Mouse (Mus musculus): Measurements from ENCODE around the gene Ppp1r1c. TPM values are rescaled to one million over a fixed set of nuclear protein-coding genes. Genes with fewer than 3 reads are reported as not detected.

The Ppp1r1c gene
- polyA plus RNA-seq, 1 experiment from 2014 or later: not detected

DNA sequence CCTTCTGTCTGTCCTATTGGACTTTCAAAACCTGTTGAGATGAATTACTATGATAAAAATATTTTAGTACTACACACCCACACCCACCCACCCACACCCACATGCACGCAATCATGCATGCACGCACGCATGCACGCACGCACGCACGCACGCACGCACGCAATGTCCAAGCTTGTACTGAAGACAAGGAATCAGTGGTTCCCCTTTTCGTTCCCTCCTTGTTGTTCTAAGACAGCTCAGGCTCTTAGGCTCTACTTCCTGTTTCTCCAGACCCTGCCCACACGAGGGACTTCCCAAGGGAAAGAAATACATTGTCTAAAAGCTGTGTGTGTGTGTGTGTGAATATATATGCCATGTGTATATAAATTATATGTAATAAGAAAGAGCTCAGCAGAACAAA lies 11.6 kb upstream of the Ppp1r1c start:
- 56% methylated on average over 12 of the region's 12 CpGs for WGBS (ENCODE audit: insufficient replicate concordance)
- Histone ChIP-seq H3K4me2 (no peak overlapping the region), H3K4me3 (replicated peaks) (no peak overlapping the region), H3K27ac (no peak overlapping the region), H3K36me3 (no peaks in the 10 kb centered on the region), H3K9ac (no peak overlapping the region), H3K9me3 (replicated peaks) (no peaks in the 10 kb centered on the region), H3K27me3 (no peaks in the 10 kb centered on the region), H3K4me1 (replicated peaks) (no peaks in the 10 kb centered on the region)
- no peak for ATAC-seq (ENCODE audit: low read depth)
- DNase-seq: no peak

DNA sequence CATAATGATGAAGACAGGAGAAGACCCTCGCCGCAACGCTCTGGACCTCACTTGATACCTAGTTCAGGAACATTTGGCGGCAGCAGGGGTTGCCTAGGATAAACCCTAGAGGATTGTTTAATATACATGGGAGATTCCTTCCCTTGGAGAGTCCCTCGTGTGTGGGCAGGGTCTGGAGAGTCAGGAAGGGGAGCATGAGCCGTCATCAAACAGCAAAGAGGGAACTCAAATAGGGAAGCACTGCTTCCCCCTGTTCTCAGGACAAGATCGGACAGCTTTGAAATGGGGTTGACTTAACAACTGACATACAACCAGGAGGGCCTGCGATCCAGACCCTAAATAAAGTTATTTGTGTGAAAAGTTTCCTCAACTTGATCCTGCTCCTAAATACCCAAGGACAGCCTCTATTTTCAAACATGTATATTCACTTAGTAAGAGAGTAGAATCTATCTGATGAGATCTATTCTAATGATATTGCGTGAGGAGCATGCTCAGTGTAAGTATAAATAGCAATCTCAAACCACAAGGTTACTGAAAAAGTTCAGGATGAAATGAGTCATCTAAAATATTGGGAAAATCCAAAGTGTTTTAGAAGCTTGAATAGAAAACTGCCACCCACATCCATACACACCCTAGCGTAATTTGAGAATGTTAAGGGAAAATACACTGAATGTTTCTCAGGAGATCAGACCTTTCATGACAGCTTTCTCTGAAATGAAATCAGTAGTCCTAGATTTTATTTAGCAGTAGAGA lies 10.9 kb upstream of the Ppp1r1c start:
- no peak for DNase-seq
- H3K9me3 ChIP-seq (replicated peaks): no peaks in the 10 kb centered on the region
- H3K4me1 ChIP-seq (replicated peaks): no peaks in the 10 kb centered on the region
- no peak overlapping the region for H3K27ac ChIP-seq
- no peak overlapping the region for H3K9ac ChIP-seq
- 55% methylated on average over 10 of the region's 10 CpGs for WGBS (ENCODE audit: insufficient replicate concordance)
- no peak overlapping the region for H3K4me2 ChIP-seq
- no peaks in the 10 kb centered on the region for H3K27me3 ChIP-seq
- no peak overlapping the region for H3K4me3 ChIP-seq (replicated peaks)
- H3K36me3 ChIP-seq: no peaks in the 10 kb centered on the region
- no peak for ATAC-seq (ENCODE audit: low read depth)

DNA sequence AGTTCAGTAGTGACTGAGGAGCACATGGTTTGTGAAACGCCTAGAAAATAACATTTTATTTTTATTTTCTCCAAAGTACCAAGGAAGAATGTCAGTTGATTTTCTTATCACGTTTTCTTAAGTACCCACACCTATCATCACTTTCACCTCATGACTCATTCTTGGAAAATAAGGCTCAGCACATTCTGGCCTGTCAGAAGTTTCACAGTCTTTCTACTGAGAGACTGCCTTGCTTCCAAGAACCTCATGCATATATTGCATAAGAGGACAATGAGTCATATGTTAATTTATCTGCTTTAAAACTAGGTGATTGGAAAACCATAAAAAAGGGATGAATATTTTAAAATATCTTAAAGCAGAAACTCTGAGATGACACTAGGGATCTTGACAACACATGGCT lies 9.4 kb upstream of the Ppp1r1c start:
- Histone ChIP-seq H3K4me3 (replicated peaks) (no peak overlapping the region), H3K27me3 (no peaks in the 10 kb centered on the region), H3K4me2 (no peak overlapping the region), H3K36me3 (no peaks in the 10 kb centered on the region), H3K9ac (no peak overlapping the region), H3K27ac (no peak overlapping the region), H3K4me1 (replicated peaks) (no peaks in the 10 kb centered on the region), H3K9me3 (replicated peaks) (no peaks in the 10 kb centered on the region)
- 35% methylated on average over 2 of the region's 2 CpGs for WGBS (ENCODE audit: insufficient replicate concordance)
- ATAC-seq (ENCODE audit: low read depth) (no peak), DNase-seq (no peak)

DNA sequence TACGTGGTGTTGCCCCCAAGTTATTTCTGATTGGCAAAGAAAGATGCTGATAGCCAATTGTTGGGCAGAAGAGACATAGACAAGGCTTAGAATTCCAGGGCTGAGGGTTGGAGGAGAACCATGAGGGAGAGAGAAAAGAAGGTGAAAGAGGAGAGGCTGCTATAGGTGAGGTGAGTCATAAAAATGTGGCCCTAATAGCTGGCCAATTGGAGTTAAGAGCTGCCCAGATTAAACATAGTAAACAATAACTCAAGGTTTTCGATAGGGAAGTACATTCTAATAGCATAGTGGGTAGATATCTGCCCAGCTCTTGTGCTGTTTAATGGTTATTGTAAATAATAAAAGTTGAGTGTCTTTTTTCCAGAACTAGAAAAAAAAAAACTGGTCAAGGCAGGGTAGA lies 2.8 kb upstream of the Ppp1r1c start:
- H3K27ac ChIP-seq: no peak overlapping the region
- H3K4me3 ChIP-seq (replicated peaks): no peak overlapping the region
- ATAC-seq (ENCODE audit: low read depth) (no peak), DNase-seq (no peak)
- H3K27me3 ChIP-seq: no peaks in the 10 kb centered on the region
- H3K9ac ChIP-seq: no peak overlapping the region
- no peaks in the 10 kb centered on the region for H3K4me1 ChIP-seq (replicated peaks)
- H3K4me2 ChIP-seq: no peak overlapping the region
- no peaks in the 10 kb centered on the region for H3K36me3 ChIP-seq
- 62% methylated on average over 2 of the region's 2 CpGs for WGBS (ENCODE audit: insufficient replicate concordance)
- H3K9me3 ChIP-seq (replicated peaks): no peaks in the 10 kb centered on the region

DNA sequence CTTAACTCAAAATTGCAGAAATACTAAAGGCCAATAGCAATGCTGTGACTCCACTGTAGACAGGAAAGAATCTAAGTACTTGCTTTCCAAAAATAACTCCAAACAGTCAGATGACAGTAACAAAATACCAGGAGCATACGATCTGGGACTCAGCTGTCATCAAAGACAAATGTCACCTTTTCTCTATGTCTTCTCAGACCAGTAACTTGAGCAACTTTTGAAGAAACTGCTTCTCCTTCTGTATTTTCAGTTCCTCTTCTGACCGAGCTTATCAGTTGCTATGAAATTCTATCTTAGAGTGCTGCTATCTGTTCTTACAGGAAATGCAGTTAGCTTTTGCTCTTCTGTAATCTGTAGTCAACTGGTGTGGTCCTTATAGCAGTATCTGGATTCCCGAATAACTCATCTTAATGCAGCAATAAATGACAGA lies 6.1 kb downstream of the Ppp1r1c start:
- no peak overlapping the region for H3K4me2 ChIP-seq
- no peak overlapping the region for H3K27ac ChIP-seq
- no peak overlapping the region for H3K9ac ChIP-seq
- DNase-seq (no peak), ATAC-seq (ENCODE audit: low read depth) (no peak)
- WGBS (ENCODE audit: insufficient replicate concordance): 11% methylated on average over 3 of the region's 3 CpGs
- H3K4me3 ChIP-seq (replicated peaks): no peak overlapping the region
- H3K27me3 ChIP-seq: no peaks in the 10 kb centered on the region
- H3K36me3 ChIP-seq: no peaks in the 10 kb centered on the region
- H3K4me1 ChIP-seq (replicated peaks): no peaks in the 10 kb centered on the region
- no peaks in the 10 kb centered on the region for H3K9me3 ChIP-seq (replicated peaks)

DNA sequence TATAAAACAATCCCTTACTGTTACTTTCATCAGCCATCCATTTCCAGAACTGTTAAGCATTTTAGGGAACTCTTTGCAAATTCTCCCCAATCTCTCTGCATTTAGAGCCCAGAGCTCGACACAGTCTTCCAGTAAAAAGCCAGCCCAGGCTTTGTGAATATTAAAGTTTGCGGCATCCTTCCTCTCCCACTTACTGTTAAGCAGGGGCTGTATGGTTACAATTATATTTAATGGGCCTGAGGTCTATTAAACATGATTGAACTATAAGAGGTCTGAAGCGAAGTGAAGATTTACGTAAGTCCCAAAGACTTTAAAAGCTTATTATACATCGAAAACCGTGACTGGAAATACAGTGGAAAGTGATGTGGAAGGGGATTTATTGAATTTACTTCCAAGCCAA lies 7.2 kb downstream of the Ppp1r1c start:
- no peak for DNase-seq
- Histone ChIP-seq H3K9ac (no peak overlapping the region), H3K4me3 (replicated peaks) (no peak overlapping the region), H3K4me1 (replicated peaks) (no peaks in the 10 kb centered on the region), H3K4me2 (no peak overlapping the region), H3K36me3 (no peaks in the 10 kb centered on the region), H3K9me3 (replicated peaks) (no peaks in the 10 kb centered on the region), H3K27me3 (no peaks in the 10 kb centered on the region), H3K27ac (no peak overlapping the region)
- no peak for ATAC-seq (ENCODE audit: low read depth)
- 77% methylated on average over 6 of the region's 6 CpGs for WGBS (ENCODE audit: insufficient replicate concordance)

DNA sequence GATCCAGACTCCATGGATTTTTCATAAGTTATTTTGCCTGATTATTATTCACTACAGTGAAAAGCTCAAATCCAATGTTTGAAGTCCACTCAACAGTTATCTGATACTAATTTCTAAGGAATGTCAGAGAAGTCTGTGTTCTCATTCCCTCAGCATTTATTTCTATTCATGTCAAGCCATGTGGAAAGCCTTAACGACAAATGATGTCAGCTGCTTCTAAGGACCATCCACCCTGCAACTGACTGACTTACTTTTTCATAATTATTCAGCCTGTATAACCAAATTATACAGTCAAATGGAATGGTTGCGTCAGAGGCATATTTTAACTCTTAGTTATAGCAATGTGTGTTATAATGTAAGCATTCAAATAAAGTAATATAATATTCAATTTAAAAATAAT lies 8.3 kb downstream of the Ppp1r1c start:
- no peak overlapping the region for H3K9ac ChIP-seq
- H3K4me1 ChIP-seq (replicated peaks): no peaks in the 10 kb centered on the region
- H3K36me3 ChIP-seq: no peaks in the 10 kb centered on the region
- no peaks in the 10 kb centered on the region for H3K27me3 ChIP-seq
- ATAC-seq (ENCODE audit: low read depth): no peak
- H3K9me3 ChIP-seq (replicated peaks): no peaks in the 10 kb centered on the region
- WGBS (ENCODE audit: insufficient replicate concordance): 69% methylated on average over 2 of the region's 2 CpGs
- no peak overlapping the region for H3K27ac ChIP-seq
- DNase-seq: no peak
- H3K4me2 ChIP-seq: no peak overlapping the region
- no peak overlapping the region for H3K4me3 ChIP-seq (replicated peaks)

DNA sequence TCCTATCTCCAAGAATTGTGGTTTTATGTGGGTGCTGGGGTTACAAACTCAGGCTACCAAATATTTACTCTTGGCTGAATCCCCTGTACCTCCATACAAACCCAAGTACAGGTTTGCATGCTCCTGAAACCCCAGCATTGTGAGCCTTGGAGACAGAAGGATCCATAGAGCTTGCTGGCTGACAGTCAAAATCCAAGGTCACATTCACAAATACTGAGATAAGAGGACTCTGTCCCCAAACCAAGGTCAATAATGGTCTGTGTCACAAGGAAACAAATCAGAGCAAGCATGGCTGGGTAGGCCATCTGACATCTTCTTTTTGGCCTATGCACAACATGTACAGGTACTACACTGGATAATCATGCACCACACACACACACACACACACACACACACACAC lies 10.3 kb downstream of the Ppp1r1c start:
- no peak overlapping the region for H3K27ac ChIP-seq
- DNase-seq: no peak
- H3K4me3 ChIP-seq (replicated peaks): no peak overlapping the region
- no peaks in the 10 kb centered on the region for H3K4me1 ChIP-seq (replicated peaks)
- H3K27me3 ChIP-seq: no peaks in the 10 kb centered on the region
- no peak overlapping the region for H3K9ac ChIP-seq
- H3K4me2 ChIP-seq: no peak overlapping the region
- H3K36me3 ChIP-seq: no peaks in the 10 kb centered on the region
- H3K9me3 ChIP-seq (replicated peaks): no peaks in the 10 kb centered on the region
- ATAC-seq (ENCODE audit: low read depth): no peak

DNA sequence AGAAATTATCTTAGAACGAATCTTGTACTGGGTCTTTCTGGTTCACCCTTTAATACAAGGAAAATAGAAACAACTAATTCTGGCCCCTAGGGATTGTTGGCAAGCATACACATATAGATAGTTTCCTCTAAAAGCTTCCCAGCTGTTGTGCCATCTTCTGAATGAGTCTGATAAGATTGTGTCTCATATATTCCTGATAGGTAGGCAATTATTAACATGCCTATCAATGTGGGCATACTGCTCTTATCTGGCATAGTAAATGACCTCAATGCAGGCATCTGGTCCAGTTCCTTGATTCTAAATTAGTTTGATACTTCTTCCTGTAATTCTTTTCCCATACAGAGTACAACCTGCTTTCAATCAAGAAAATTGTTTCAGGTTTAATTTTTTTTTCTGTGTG lies 14.8 kb downstream of the Ppp1r1c start:
- H3K9ac ChIP-seq: no peak overlapping the region
- no peaks in the 10 kb centered on the region for H3K27me3 ChIP-seq
- H3K4me1 ChIP-seq (replicated peaks): no peaks in the 10 kb centered on the region
- 56% methylated on average over 1 of the region's 1 CpGs for WGBS (ENCODE audit: insufficient replicate concordance)
- H3K27ac ChIP-seq: no peak overlapping the region
- no peak overlapping the region for H3K4me3 ChIP-seq (replicated peaks)
- no peaks in the 10 kb centered on the region for H3K36me3 ChIP-seq
- DNase-seq (no peak), ATAC-seq (ENCODE audit: low read depth) (peak; percentile 39; the same call in 1 of the 2 replicates)
- no peaks in the 10 kb centered on the region for H3K9me3 ChIP-seq (replicated peaks)
- no peak overlapping the region for H3K4me2 ChIP-seq

DNA sequence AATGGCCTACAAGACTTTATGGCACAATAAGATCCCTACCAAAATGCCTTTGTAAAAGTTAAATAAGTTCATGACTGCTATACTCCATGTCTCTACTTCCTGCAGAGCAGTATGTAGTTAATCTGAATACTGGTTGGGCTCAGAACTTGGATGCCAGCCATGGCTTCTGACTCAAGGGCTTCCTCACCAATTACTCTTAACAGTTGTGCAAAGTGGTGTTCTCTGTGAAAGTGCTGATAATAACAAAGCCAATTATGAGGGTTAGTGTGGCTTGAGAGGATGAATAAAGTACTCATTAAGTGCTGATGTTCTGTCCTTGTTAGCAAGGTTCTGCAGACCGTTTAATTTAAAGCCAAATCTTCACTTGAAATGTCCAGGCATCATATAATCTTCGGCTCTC lies 31.4 kb downstream of the Ppp1r1c start:
- Histone ChIP-seq H3K9me3 (replicated peaks) (no peaks in the 10 kb centered on the region), H3K4me1 (replicated peaks) (no peaks in the 10 kb centered on the region), H3K9ac (no peak overlapping the region), H3K36me3 (no peaks in the 10 kb centered on the region), H3K27ac (no peak overlapping the region), H3K4me2 (no peak overlapping the region), H3K4me3 (replicated peaks) (no peak overlapping the region), H3K27me3 (no peaks in the 10 kb centered on the region)
- DNase-seq (no peak), ATAC-seq (ENCODE audit: low read depth) (no peak)
- 57% methylated on average over 2 of the region's 2 CpGs for WGBS (ENCODE audit: insufficient replicate concordance)

DNA sequence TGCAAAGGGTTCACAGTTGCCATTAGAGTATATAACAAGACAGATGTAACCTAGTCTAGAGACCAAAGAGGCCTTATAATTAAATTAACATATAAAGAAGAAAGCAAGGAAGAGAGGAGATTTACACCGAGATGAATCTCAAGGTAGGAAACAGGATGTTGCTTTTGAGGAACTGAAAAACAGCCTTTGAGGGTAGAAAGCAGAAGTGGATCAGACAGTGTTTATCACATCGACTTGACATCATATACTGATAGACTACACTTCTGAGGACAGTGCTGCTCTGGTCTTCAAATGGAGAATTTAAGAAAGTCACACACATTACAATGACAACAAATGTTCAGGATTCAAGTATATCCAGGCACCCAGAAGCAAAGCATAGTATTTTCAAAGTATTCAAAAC lies 34.4 kb downstream of the Ppp1r1c start:
- H3K27ac ChIP-seq: no peak overlapping the region
- 10% methylated on average over 2 of the region's 2 CpGs for WGBS (ENCODE audit: insufficient replicate concordance)
- no peaks in the 10 kb centered on the region for H3K9me3 ChIP-seq (replicated peaks)
- no peaks in the 10 kb centered on the region for H3K4me1 ChIP-seq (replicated peaks)
- no peak overlapping the region for H3K4me2 ChIP-seq
- ATAC-seq (ENCODE audit: low read depth) (no peak), DNase-seq (no peak)
- no peaks in the 10 kb centered on the region for H3K36me3 ChIP-seq
- H3K4me3 ChIP-seq (replicated peaks): no peak overlapping the region
- H3K9ac ChIP-seq: no peak overlapping the region
- H3K27me3 ChIP-seq: no peaks in the 10 kb centered on the region

DNA sequence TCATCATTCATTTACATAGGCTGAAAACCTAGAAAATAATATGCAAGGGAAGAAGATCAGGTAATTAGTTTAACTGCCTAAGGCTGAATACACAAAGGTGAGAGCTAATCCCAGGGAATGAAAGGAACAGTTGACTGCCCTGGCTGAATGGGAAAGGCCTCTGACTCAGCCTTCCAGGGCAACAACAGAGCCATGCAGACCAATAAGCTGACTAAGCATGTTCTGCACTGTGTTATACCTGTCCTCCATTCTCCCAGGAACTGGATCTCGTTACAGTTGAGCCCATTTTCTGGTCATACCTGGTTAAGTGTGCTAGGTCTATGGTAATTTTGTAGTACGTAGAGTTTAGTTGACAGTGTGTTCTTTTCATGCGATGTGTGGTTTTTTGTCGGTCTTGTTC lies 36.6 kb downstream of the Ppp1r1c start:
- WGBS (ENCODE audit: insufficient replicate concordance): 80% methylated on average over 4 of the region's 4 CpGs
- Histone ChIP-seq H3K27me3 (no peaks in the 10 kb centered on the region), H3K9ac (no peak overlapping the region), H3K4me1 (replicated peaks) (no peaks in the 10 kb centered on the region), H3K9me3 (replicated peaks) (no peaks in the 10 kb centered on the region), H3K27ac (no peak overlapping the region), H3K36me3 (no peaks in the 10 kb centered on the region), H3K4me3 (replicated peaks) (no peak overlapping the region), H3K4me2 (no peak overlapping the region)
- no peak for ATAC-seq (ENCODE audit: low read depth)
- no peak for DNase-seq

Data from liver, embryonic 13.5 days (tissue).